Mouse (Mus musculus): Measurements from ENCODE around the gene Slc37a1. TPM values are rescaled to one million over a fixed set of nuclear protein-coding genes. Genes with fewer than 3 reads are reported as not detected.

The Slc37a1 gene
- total and polyA plus RNA-seq, 3 experiments, result 1.9 to 6.6 (median 2.2) TPM

DNA sequence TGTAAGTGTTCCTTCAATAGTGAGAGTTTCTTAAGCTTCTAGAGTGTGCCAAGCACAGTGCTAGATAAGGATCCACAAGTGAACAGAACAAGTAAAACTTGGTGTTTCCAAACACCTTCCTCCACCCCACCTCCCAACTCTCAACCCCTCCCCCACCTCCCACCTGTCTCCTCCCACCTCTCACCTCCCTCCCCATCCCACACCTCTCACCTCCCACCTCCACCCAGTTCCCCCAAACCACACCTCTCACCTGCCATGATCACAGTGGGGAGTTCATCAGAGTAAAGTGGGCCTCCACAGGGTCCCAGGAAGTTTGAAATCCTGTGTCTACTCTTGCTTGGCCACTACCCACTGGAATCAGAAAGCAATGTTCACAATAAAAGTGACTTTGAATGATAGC lies 3.7 kb downstream of the Slc37a1 start:
- DNase-seq (ENCODE audit: extremely low read depth), result no peak
- Histone ChIP-seq H3K4me2 (ENCODE audit: insufficient read depth, low read depth, poor library complexity, severe bottlenecking) (no peak overlapping the region), H3K27me3 (replicated peaks) (peaks cover 27% of the 10 kb centered on the region), H3K9ac (ENCODE audit: insufficient read depth, low read depth) (no peak overlapping the region), H3K79me2 (replicated peaks; ENCODE audit: control insufficient read depth, extremely low read depth, insufficient read depth, poor library complexity, severe bottlenecking) (no peaks in the 10 kb centered on the region), H3K9me3 (replicated peaks; ENCODE audit: low read length) (no peaks in the 10 kb centered on the region), H3K27ac (ENCODE audit: insufficient read depth, low read depth) (no peak overlapping the region), H3K36me3 (replicated peaks in 1 of 2; ENCODE audit: control insufficient read depth in 1 of 2, insufficient read depth in 1 of 2, low read length in 1 of 2) (no peaks in the 10 kb centered on the region), H3K4me1 (ENCODE audit: control insufficient read depth in 1 of 2, insufficient read depth in 2 of 2) (peaks cover 2 to 19% of the 10 kb centered on the region in 2 experiments), H3K4me3 (replicated peaks in 1 of 3; ENCODE audit: low read depth in 2 of 3, low read length in 2 of 3, poor library complexity in 1 of 3) (no peak overlapping the region)
- in situ Hi-C loops (cut with MboI; ENCODE audit: low pct_ligation_motif_present, low pct_unique_long_range_greater_than_20kb, low sequenced_read_pairs) (no loop called here), dilution Hi-C loops (cut with MboI; ENCODE audit: extremely low pct_ligation_motif_present, extremely low pct_unique_long_range_greater_than_20kb, low sequenced_read_pairs) (no loop called here)
- TF ChIP-seq E2F4 (IDR thresholded peaks at IDR 0.05; ENCODE audit: insufficient replicate concordance, low read depth, low read length) (no peak), HCFC1 (IDR thresholded peaks at IDR 0.05; ENCODE audit: low read depth, low read length) (no peak), KAT2A (IDR thresholded peaks at IDR 0.05; ENCODE audit: insufficient replicate concordance, low read length) (no peak), SIN3A (IDR thresholded peaks at IDR 0.05; ENCODE audit: low read length) (no peak), IRF4 (IDR thresholded peaks at IDR 0.05; ENCODE audit: low read depth, low read length) (no peak), ZNF384 (IDR thresholded peaks at IDR 0.05; ENCODE audit: low read depth, low read length) (no peak), USF2 (conservative IDR thresholded peaks at IDR 0.05; ENCODE audit: low read depth, low read length) (no peak), ZC3H11A (IDR thresholded peaks at IDR 0.05; ENCODE audit: low read depth, low read length) (no peak), PAX5 (IDR thresholded peaks at IDR 0.05; ENCODE audit: low read length) (no peak), RCOR1 (conservative IDR thresholded peaks at IDR 0.05; ENCODE audit: low read depth, low read length) (no peak), NELFE (IDR thresholded peaks at IDR 0.05; ENCODE audit: low read depth, low read length) (no peak), NRF1 (IDR thresholded peaks at IDR 0.05; ENCODE audit: low read depth, low read length) (no peak), TBP (conservative IDR thresholded peaks at IDR 0.05; ENCODE audit: low read depth, low read length) (no peak), CHD1 (IDR thresholded peaks at IDR 0.05; ENCODE audit: low read depth, low read length) (no peak), ETS1 (conservative IDR thresholded peaks at IDR 0.05; ENCODE audit: low read depth, low read length) (no peak), ELF1 (IDR thresholded peaks at IDR 0.05; ENCODE audit: low read depth, low read length) (no peak), CTCF (conservative IDR thresholded peaks at IDR 0.05 in 1 of 2, IDR thresholded peaks at IDR 0.05 in 1 of 2; ENCODE audit: low read depth in 2 of 2, low read length in 2 of 2) (no peak), POLR2AphosphoS2 (IDR thresholded peaks at IDR 0.05; ENCODE audit: low read depth, low read length) (no peak)

DNA sequence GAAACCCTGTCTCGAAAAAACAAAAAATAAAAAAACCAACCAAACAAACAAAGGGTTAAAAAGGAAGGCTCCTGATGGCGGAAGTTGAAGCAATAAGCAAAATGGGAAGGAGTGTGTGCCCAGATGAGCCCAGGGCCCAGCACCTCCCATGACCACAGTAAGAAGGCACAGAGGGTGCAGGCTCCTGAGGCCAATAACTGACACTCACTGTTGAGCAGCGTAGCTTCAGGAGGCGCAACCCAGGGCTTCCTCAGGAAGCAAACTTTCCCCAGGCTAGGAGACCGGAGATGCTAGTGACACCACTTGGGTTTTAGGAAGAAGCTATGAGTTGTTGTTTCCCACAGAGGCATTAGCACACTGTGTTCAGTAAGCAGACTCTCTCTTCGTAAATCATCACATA lies 4.3 kb downstream of the Slc37a1 start:
- H3K36me3 ChIP-seq (replicated peaks in 1 of 2; ENCODE audit: control insufficient read depth in 1 of 2, insufficient read depth in 1 of 2, low read length in 1 of 2), result no peaks in the 10 kb centered on the region
- dilution Hi-C loops (cut with MboI; ENCODE audit: extremely low pct_ligation_motif_present, extremely low pct_unique_long_range_greater_than_20kb, low sequenced_read_pairs), result no loop called here
- no peaks in the 10 kb centered on the region for H3K9me3 ChIP-seq (replicated peaks; ENCODE audit: low read length)
- peaks cover 2 to 22% of the 10 kb centered on the region in 2 experiments for H3K4me1 ChIP-seq (ENCODE audit: control insufficient read depth in 1 of 2, insufficient read depth in 2 of 2)
- H3K27ac ChIP-seq (ENCODE audit: insufficient read depth, low read depth), result no peak overlapping the region
- H3K79me2 ChIP-seq (replicated peaks; ENCODE audit: control insufficient read depth, extremely low read depth, insufficient read depth, poor library complexity, severe bottlenecking), result no peaks in the 10 kb centered on the region
- no peak overlapping the region for H3K4me2 ChIP-seq (ENCODE audit: insufficient read depth, low read depth, poor library complexity, severe bottlenecking)
- H3K9ac ChIP-seq (ENCODE audit: insufficient read depth, low read depth), result no peak overlapping the region
- no peak overlapping the region for H3K4me3 ChIP-seq (replicated peaks in 1 of 3; ENCODE audit: low read depth in 2 of 3, low read length in 2 of 3, poor library complexity in 1 of 3)
- no peak for DNase-seq (ENCODE audit: extremely low read depth)
- in situ Hi-C loops (cut with MboI; ENCODE audit: low pct_ligation_motif_present, low pct_unique_long_range_greater_than_20kb, low sequenced_read_pairs), result no loop called here
- H3K27me3 ChIP-seq (replicated peaks), result peaks cover 32% of the 10 kb centered on the region
- no peak for TF ChIP-seq CTCF (conservative IDR thresholded peaks at IDR 0.05 in 1 of 2, IDR thresholded peaks at IDR 0.05 in 1 of 2; ENCODE audit: low read depth in 2 of 2, low read length in 2 of 2)
